Comparison of ENCODE assay signal across 8 mouse cellular contexts in genomic region chr14:116924876-116925601, GRCm38 (mm10). TPM values are rescaled to one million over a fixed set of nuclear protein-coding genes. Genes with fewer than 3 reads are reported as not detected.
DNase-seq lines count a peak whose midpoint lies in the region; ATAC-seq and TF ChIP-seq lines count a peak whose summit lies in the region.

Gene Gpc6 (plus strand): TSS chr14:116925315.

- no peak within 1 kb of the TSS for H3K27ac ChIP-seq in thymus, adult 2 months (ENCODE audit: control insufficient read depth, insufficient read depth, low read length)
- H3K27ac ChIP-seq in embryonic fibroblast, embryonic 13.5 days (ENCODE audit: insufficient read depth, low read length), result peak within 1 kb of the TSS; percentile 86
- peak within 1 kb of the TSS; percentile 57 for H3K27ac ChIP-seq in heart, embryonic 12.5 days (ENCODE audit: poor library complexity, severe bottlenecking)
- H3K27ac ChIP-seq in kidney, embryonic 16.5 days (ENCODE audit: low read length), result peak within 1 kb of the TSS; percentile 95
- H3K27ac ChIP-seq in liver, adult 2 months (replicated peaks; ENCODE audit: insufficient read depth, low read depth, low read length), result no peak within 1 kb of the TSS
- H3K27ac ChIP-seq in neural tube, embryonic 11.5 days (ENCODE audit: low read depth, low read length), result peak within 1 kb of the TSS; percentile 91

- H3K4me2 ChIP-seq in heart, embryonic 12.5 days, result peak within 1 kb of the TSS; percentile 97
- peak within 1 kb of the TSS; percentile 85 for H3K4me2 ChIP-seq in kidney, embryonic 16.5 days (replicated peaks; ENCODE audit: low read depth, low read length)
- peak within 1 kb of the TSS; percentile 85 for H3K4me2 ChIP-seq in neural tube, embryonic 11.5 days (ENCODE audit: low read depth)

- no peak for TF ChIP-seq POLR2A in thymus, adult 2 months (IDR thresholded peaks at IDR 0.05; ENCODE audit: control insufficient read depth, extremely low read depth, insufficient read depth, low read length, poor library complexity)
- peak; percentile 58; the same call in 1 of the 2 replicates for TF ChIP-seq POLR2A in embryonic fibroblast, embryonic 13.5 days (IDR thresholded peaks at IDR 0.05; ENCODE audit: low read depth, low read length)
- no peak for TF ChIP-seq POLR2A in liver, adult 2 months (IDR thresholded peaks at IDR 0.05; ENCODE audit: extremely low read depth, insufficient read depth, low read length)

- peak; percentile 67 for ATAC-seq in heart, embryonic 12.5 days (ENCODE audit: insufficient number of reproducible peaks, low FRiP score)
- peak; percentile 77 for ATAC-seq in kidney, embryonic 16.5 days (ENCODE audit: low FRiP score, low TSS enrichment)
- ATAC-seq in neural tube, embryonic 11.5 days (ENCODE audit: insufficient read depth, low FRiP score, low TSS enrichment), result peak; percentile 54

- no peaks in the 10 kb centered on the region; the same call in 1 of the 2 replicates for H3K4me1 ChIP-seq in thymus, adult 2 months (replicated peaks; ENCODE audit: control insufficient read depth, insufficient read depth, low read length)
- peaks cover 6% of the 10 kb centered on the region for H3K4me1 ChIP-seq in embryonic fibroblast, embryonic 13.5 days (ENCODE audit: control insufficient read depth, insufficient read depth, low read length)
- H3K4me1 ChIP-seq in heart, embryonic 12.5 days (replicated peaks), result peaks cover 10% of the 10 kb centered on the region
- H3K4me1 ChIP-seq in kidney, embryonic 16.5 days (ENCODE audit: insufficient read depth, low read length), result peaks cover 19% of the 10 kb centered on the region
- peaks cover 1% of the 10 kb centered on the region; the same call in 1 of the 2 replicates for H3K4me1 ChIP-seq in liver, adult 2 months (ENCODE audit: control insufficient read depth, insufficient read depth, low read length)
- peaks cover 2% of the 10 kb centered on the region; the same call in 1 of the 2 replicates for H3K4me1 ChIP-seq in neural tube, embryonic 11.5 days (ENCODE audit: control insufficient read depth, insufficient read depth, low read length)

- no peak for TF ChIP-seq CTCF in thymus, adult 2 months (IDR thresholded peaks at IDR 0.05; ENCODE audit: borderline replicate concordance, control insufficient read depth, extremely low read depth, insufficient read depth, low read length, poor library complexity)
- no peak for TF ChIP-seq CTCF in embryonic fibroblast, embryonic 13.5 days (IDR thresholded peaks at IDR 0.05; ENCODE audit: borderline replicate concordance, insufficient read depth, low read length)
- no peak for TF ChIP-seq CTCF in liver, adult 2 months (IDR thresholded peaks at IDR 0.05; ENCODE audit: low read depth, low read length)

- H3K9me3 ChIP-seq in heart, embryonic 12.5 days (replicated peaks), result no peaks in the 10 kb centered on the region
- 0 out of 2 replicates have a peak, but pooled peaks cover 3% of the 10 kb centered on the region for H3K9me3 ChIP-seq in kidney, embryonic 16.5 days (ENCODE audit: low read length)
- no peaks in the 10 kb centered on the region for H3K9me3 ChIP-seq in neural tube, embryonic 11.5 days (ENCODE audit: control insufficient read depth, low read length)

- H3K79me2 ChIP-seq in liver, adult 2 months (ENCODE audit: control insufficient read depth, insufficient read depth, low read length), result no peaks in the 10 kb centered on the region

- no peak for DNase-seq in thymus, adult 2 months
- no peak for DNase-seq in thymus, postnatal 25 days
- peak; percentile 19 for DNase-seq in liver, adult 2 months (ENCODE audit: extremely low read depth, low read depth, low spot score)
- peak; percentile 90 for DNase-seq in neural tube, embryonic 11.5 days (ENCODE audit: low spot score)
- DNase-seq in urinary bladder, postnatal 10 days (ENCODE audit: low spot score), result peak; percentile 33

- peaks cover 5% of the 10 kb centered on the region; the same call in 1 of the 2 replicates for H3K27me3 ChIP-seq in thymus, adult 2 months (ENCODE audit: control insufficient read depth, insufficient read depth, low read length)
- no peaks in the 10 kb centered on the region; the same call in 1 of the 2 replicates for H3K27me3 ChIP-seq in heart, embryonic 12.5 days (replicated peaks)
- H3K27me3 ChIP-seq in kidney, embryonic 16.5 days (ENCODE audit: insufficient read depth, low read length), result no peaks in the 10 kb centered on the region
- H3K27me3 ChIP-seq in liver, adult 2 months (ENCODE audit: control insufficient read depth, insufficient read depth, low read length), result 0 out of 2 replicates have a peak, but pooled peaks cover 3% of the 10 kb centered on the region
- no peaks in the 10 kb centered on the region for H3K27me3 ChIP-seq in neural tube, embryonic 11.5 days (ENCODE audit: control insufficient read depth, insufficient read depth, low read length)

- 4% methylated on average over 38 of the region's 38 CpGs for WGBS in thymus, adult 2 months
- WGBS in heart, embryonic 12.5 days, result under 1% methylated on average over 38 of the region's 38 CpGs
- under 1% methylated on average over 38 of the region's 38 CpGs for WGBS in kidney, embryonic 16.5 days
- WGBS in liver, adult 2 months, result 3% methylated on average over 38 of the region's 38 CpGs
- under 1% methylated on average over 38 of the region's 38 CpGs for WGBS in neural tube, embryonic 11.5 days

- H3K9ac ChIP-seq in heart, embryonic 12.5 days, result peak within 1 kb of the TSS; percentile 79
- H3K9ac ChIP-seq in kidney, embryonic 16.5 days (replicated peaks; ENCODE audit: low read length), result peak within 1 kb of the TSS; percentile 96
- H3K9ac ChIP-seq in liver, adult 2 months (ENCODE audit: low read depth, low read length), result peak within 1 kb of the TSS; percentile 57
- H3K9ac ChIP-seq in neural tube, embryonic 11.5 days (ENCODE audit: low read length), result peak within 1 kb of the TSS; percentile 94

- H3K36me3 ChIP-seq in thymus, adult 2 months (ENCODE audit: control insufficient read depth, insufficient read depth, low read length), result no peaks in the 10 kb centered on the region
- H3K36me3 ChIP-seq in heart, embryonic 12.5 days, result no peaks in the 10 kb centered on the region
- no peaks in the 10 kb centered on the region for H3K36me3 ChIP-seq in kidney, embryonic 16.5 days (ENCODE audit: insufficient read depth, low read length)
- H3K36me3 ChIP-seq in liver, adult 2 months (ENCODE audit: control insufficient read depth, insufficient read depth, low read length), result no peaks in the 10 kb centered on the region
- H3K36me3 ChIP-seq in neural tube, embryonic 11.5 days (ENCODE audit: control insufficient read depth, insufficient read depth, low read length), result no peaks in the 10 kb centered on the region

- peak within 1 kb of the TSS; percentile 21; the same call in 1 of the 2 replicates for H3K4me3 ChIP-seq in thymus, adult 2 months (ENCODE audit: control insufficient read depth, insufficient read depth, low read length)
- peak within 1 kb of the TSS; percentile 53 for H3K4me3 ChIP-seq in embryonic fibroblast, embryonic 13.5 days (ENCODE audit: insufficient read depth, low read length)
- peak within 1 kb of the TSS; percentile 72 for H3K4me3 ChIP-seq in heart, embryonic 12.5 days
- peak within 1 kb of the TSS; percentile 92 for H3K4me3 ChIP-seq in kidney, embryonic 16.5 days (ENCODE audit: low read length)
- H3K4me3 ChIP-seq in liver, adult 2 months (ENCODE audit: insufficient read depth, low read depth, low read length), result peak within 1 kb of the TSS; percentile 65
- H3K4me3 ChIP-seq in neural tube, embryonic 11.5 days (ENCODE audit: low read depth, low read length), result peak within 1 kb of the TSS; percentile 87

RNA-seq across cellular contexts. Expression of gene Gpc6, which starts in this region (rescaled TPM):
- polyA plus RNA-seq in thymus, adult 2 months (2012; rRNA removed), result 1.5 and 1.8 TPM in 2 replicates
- 47.7 and 61.9 TPM in 2 replicates for polyA plus RNA-seq in embryonic fibroblast, embryonic 13.5 days (2011; ENCODE audit: insufficient read length, low read depth, missing spikeins)
- 15.9 and 17.0 TPM in 2 replicates for polyA plus RNA-seq in heart, embryonic 12.5 days (2016; fragmentation: Nextera tagmentation; extraction: Ambion mirVana)
- polyA plus RNA-seq in kidney, embryonic 16.5 days (2015; fragmentation: Nextera tagmentation; extraction: Ambion mirVana), result 62.7 and 68.5 TPM in 2 replicates
- 2.6 and 4.0 TPM in 2 replicates for total RNA-seq in liver, adult 2 months (2014; rRNA removed)
- 0.41 and 0.88 TPM in 2 replicates for polyA plus RNA-seq in liver, adult 2 months (2012; rRNA removed)
- 30.9 and 31.2 TPM in 2 replicates for polyA plus RNA-seq in neural tube, embryonic 11.5 days (2014; fragmentation: Nextera tagmentation; extraction: Ambion mirVana)

Comparison
In these comparisons a context has a peak if more than half of its experiments do, and no peak if none do; other contexts are left out.
1. DNase-seq: peak in liver, adult 2 months (single experiment), neural tube, embryonic 11.5 days (single experiment) and urinary bladder, postnatal 10 days (single experiment); none in thymus, adult 2 months (single experiment) and thymus, postnatal 25 days (single experiment).
2. H3K27ac ChIP-seq: peak in embryonic fibroblast, embryonic 13.5 days (single experiment), heart, embryonic 12.5 days (single experiment), kidney, embryonic 16.5 days (single experiment) and neural tube, embryonic 11.5 days (single experiment); none in thymus, adult 2 months (single experiment) and liver, adult 2 months (single experiment).
3. H3K4me3 ChIP-seq: peak in every context shown above with its lines; median percentile 92 in kidney, embryonic 16.5 days; 87 in neural tube, embryonic 11.5 days; 72 in heart, embryonic 12.5 days; 65 in liver, adult 2 months; 53 in embryonic fibroblast, embryonic 13.5 days; 21 in thymus, adult 2 months.
4. Peak in every context shown above with its lines, with median percentiles within 50 percentile points of each other: ATAC-seq, H3K4me2 ChIP-seq and H3K9ac ChIP-seq.